Mouse (Mus musculus): ENCODE measurements around the gene Haus5. TPM values are rescaled to one million over a fixed set of nuclear protein-coding genes. Genes with fewer than 3 reads are reported as not detected.

The Haus5 gene
- polyA plus RNA-seq, 1 experiment, result 25.9 TPM

DNA sequence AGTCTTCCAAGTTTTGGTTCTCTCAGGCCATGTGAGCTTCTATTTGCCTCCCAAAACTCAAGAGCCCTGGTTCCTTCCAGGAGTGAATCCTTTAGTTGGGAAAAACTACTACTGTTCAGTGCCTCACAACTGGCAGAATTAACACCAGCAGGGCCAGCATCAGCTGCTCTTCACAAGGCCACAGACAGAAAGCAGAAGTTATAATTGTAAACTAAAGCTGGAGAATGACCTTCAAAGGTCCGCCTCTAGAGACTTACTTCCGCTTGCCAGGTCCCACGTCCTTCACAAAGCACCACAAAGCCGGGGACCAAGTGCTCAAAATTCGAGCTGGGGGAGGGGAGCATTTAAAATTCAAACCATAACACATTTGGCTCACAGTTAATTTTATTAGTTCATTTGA, 33.3 kb upstream of the Haus5 start:
- H3K79me3 ChIP-seq (ENCODE audit: low read depth), result no peaks in the 10 kb centered on the region
- no peaks in the 10 kb centered on the region for H3K79me2 ChIP-seq (ENCODE audit: control insufficient read depth, insufficient read depth)
- TF ChIP-seq CTCF (IDR thresholded peaks at IDR 0.05; ENCODE audit: control insufficient read depth, insufficient read depth, insufficient read length), result no peak
- H3K36me3 ChIP-seq (ENCODE audit: control insufficient read depth, insufficient read depth), result no peaks in the 10 kb centered on the region
- no peaks in the 10 kb centered on the region for H3K27me3 ChIP-seq (ENCODE audit: control insufficient read depth, insufficient read depth, insufficient read length)
- H3ac ChIP-seq (ENCODE audit: control insufficient read depth, insufficient read length, low read depth), result no peak overlapping the region
- no peak overlapping the region for H3K4me3 ChIP-seq (ENCODE audit: insufficient read depth, poor library complexity, severe bottlenecking)

- peaks cover 13% of the 10 kb centered on the region for H3K27me3 ChIP-seq (ENCODE audit: control insufficient read depth, insufficient read depth, insufficient read length)
- H3K4me3 ChIP-seq (ENCODE audit: insufficient read depth, poor library complexity, severe bottlenecking), result no peak overlapping the region
- TF ChIP-seq MYOD1 (IDR thresholded peaks at IDR 0.05; ENCODE audit: control insufficient read depth, insufficient read length, low read depth) (no peak), CEBPB (IDR thresholded peaks at IDR 0.05; ENCODE audit: low read depth) (no peak), USF1 (IDR thresholded peaks at IDR 0.05; ENCODE audit: low read depth) (no peak), FOSL1 (IDR thresholded peaks at IDR 0.05; ENCODE audit: insufficient read depth, low read length, poor library complexity, severe bottlenecking) (no peak), MAX (IDR thresholded peaks at IDR 0.05) (no peak), CTCF (IDR thresholded peaks at IDR 0.05; ENCODE audit: control insufficient read depth, insufficient read depth, insufficient read length) (no peak), MYOG (IDR thresholded peaks at IDR 0.05; ENCODE audit: control insufficient read depth, extremely low read depth, insufficient read length) (no peak)
- no peaks in the 10 kb centered on the region for H3K79me2 ChIP-seq (ENCODE audit: control insufficient read depth, insufficient read depth)
- no peaks in the 10 kb centered on the region for H3K36me3 ChIP-seq (ENCODE audit: control insufficient read depth, insufficient read depth)
- no peak overlapping the region for H3ac ChIP-seq (ENCODE audit: control insufficient read depth, insufficient read length, low read depth)
- no peaks in the 10 kb centered on the region for H3K79me3 ChIP-seq (ENCODE audit: low read depth)
Measured at GRCm38 (mm10) chr7:30688325-30688724, 23.5 kb upstream of the Haus5 start.

DNA sequence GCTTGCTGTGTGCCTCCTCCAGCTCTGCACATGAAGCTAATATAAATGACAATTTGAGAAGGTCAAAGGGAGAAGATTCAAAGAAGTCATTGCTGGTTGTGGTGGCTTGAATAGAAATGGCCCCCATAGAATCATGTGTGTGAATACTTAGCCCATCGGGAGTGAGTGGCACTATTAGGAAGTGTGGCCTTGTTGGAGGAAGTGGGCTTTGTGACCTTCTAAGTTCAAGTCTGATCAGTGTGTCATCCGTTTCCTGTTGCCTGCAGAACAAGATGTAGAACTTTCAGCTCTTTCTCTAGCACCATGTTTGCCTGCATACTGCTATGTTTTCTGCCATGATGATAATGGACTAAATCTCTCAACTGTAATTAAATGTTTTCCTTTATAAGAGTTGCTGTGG, 18.6 kb upstream of the Haus5 start:
- Histone ChIP-seq H3K27me3 (ENCODE audit: control insufficient read depth, insufficient read depth, insufficient read length) (peaks cover 23% of the 10 kb centered on the region), H3K36me3 (ENCODE audit: control insufficient read depth, insufficient read depth) (no peaks in the 10 kb centered on the region), H3K4me3 (ENCODE audit: insufficient read depth, poor library complexity, severe bottlenecking) (no peak overlapping the region), H3K79me3 (ENCODE audit: low read depth) (no peaks in the 10 kb centered on the region), H3ac (ENCODE audit: control insufficient read depth, insufficient read length, low read depth) (no peak overlapping the region), H3K79me2 (ENCODE audit: control insufficient read depth, insufficient read depth) (no peaks in the 10 kb centered on the region)
- no peak for TF ChIP-seq FOSL1 (IDR thresholded peaks at IDR 0.05; ENCODE audit: insufficient read depth, low read length, poor library complexity, severe bottlenecking)
- TF ChIP-seq MYOD1 (IDR thresholded peaks at IDR 0.05; ENCODE audit: control insufficient read depth, insufficient read length, low read depth), result no peak
- TF ChIP-seq MYOG (IDR thresholded peaks at IDR 0.05; ENCODE audit: control insufficient read depth, extremely low read depth, insufficient read length), result no peak
- no peak for TF ChIP-seq USF1 (IDR thresholded peaks at IDR 0.05; ENCODE audit: low read depth)
- no peak for TF ChIP-seq MAX (IDR thresholded peaks at IDR 0.05)
- no peak for TF ChIP-seq CTCF (IDR thresholded peaks at IDR 0.05; ENCODE audit: control insufficient read depth, insufficient read depth, insufficient read length)
- no peak for TF ChIP-seq CEBPB (IDR thresholded peaks at IDR 0.05; ENCODE audit: low read depth)

GRCm38 (mm10) chr7:30681897-30682296, 17.1 kb upstream of the Haus5 start:
- Histone ChIP-seq H3K27me3 (ENCODE audit: control insufficient read depth, insufficient read depth, insufficient read length) (peaks cover 14% of the 10 kb centered on the region), H3K36me3 (ENCODE audit: control insufficient read depth, insufficient read depth) (no peaks in the 10 kb centered on the region), H3ac (ENCODE audit: control insufficient read depth, insufficient read length, low read depth) (no peak overlapping the region), H3K79me2 (ENCODE audit: control insufficient read depth, insufficient read depth) (no peaks in the 10 kb centered on the region), H3K4me3 (ENCODE audit: insufficient read depth, poor library complexity, severe bottlenecking) (no peak overlapping the region), H3K79me3 (ENCODE audit: low read depth) (no peaks in the 10 kb centered on the region)
- TF ChIP-seq FOSL1 (IDR thresholded peaks at IDR 0.05; ENCODE audit: insufficient read depth, low read length, poor library complexity, severe bottlenecking), result no peak
- no peak for TF ChIP-seq MAX (IDR thresholded peaks at IDR 0.05)
- TF ChIP-seq CTCF (IDR thresholded peaks at IDR 0.05; ENCODE audit: control insufficient read depth, insufficient read depth, insufficient read length), result no peak
- no peak for TF ChIP-seq CEBPB (IDR thresholded peaks at IDR 0.05; ENCODE audit: low read depth)
- TF ChIP-seq USF1 (IDR thresholded peaks at IDR 0.05; ENCODE audit: low read depth), result no peak
- TF ChIP-seq MYOG (IDR thresholded peaks at IDR 0.05; ENCODE audit: control insufficient read depth, extremely low read depth, insufficient read length), result no peak
- TF ChIP-seq MYOD1 (IDR thresholded peaks at IDR 0.05; ENCODE audit: control insufficient read depth, insufficient read length, low read depth), result no peak

DNA sequence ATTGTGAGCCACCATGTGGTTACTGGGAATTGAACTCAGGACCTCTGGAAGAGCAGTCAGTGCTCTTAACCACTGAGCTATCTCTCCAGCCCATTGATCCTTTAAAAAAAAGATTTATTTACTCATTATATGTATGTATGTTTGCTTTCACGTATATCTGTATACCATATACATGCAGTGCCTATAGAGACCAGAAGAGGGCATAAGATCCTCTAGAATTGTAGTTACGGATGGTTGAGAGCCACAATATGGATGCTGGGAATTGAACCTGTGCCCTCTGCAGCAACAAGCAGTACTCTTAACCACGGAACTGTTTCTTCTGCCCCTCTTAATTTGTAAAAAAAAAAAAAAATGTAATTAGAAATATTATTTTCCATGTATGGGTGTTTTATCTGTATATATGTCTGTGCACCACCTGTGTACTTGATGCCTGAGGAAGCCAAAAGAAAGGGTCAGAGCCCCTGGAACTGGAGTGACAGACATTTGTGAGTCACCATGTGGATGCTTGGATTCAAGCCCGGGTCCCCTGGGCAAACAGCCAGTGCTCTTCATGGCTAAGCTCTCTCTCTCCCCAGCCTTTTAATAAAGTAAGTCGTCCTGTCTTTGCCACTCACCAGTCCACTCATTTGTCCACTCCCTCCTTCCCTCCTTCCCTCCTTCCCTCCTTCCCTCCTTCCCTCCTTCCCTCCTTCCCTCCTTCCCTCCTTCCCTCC, 13.6 kb upstream of the Haus5 start:
- TF ChIP-seq MYOD1 (IDR thresholded peaks at IDR 0.05; ENCODE audit: control insufficient read depth, insufficient read length, low read depth) (no peak), MYOG (IDR thresholded peaks at IDR 0.05; ENCODE audit: control insufficient read depth, extremely low read depth, insufficient read length) (no peak), MAX (IDR thresholded peaks at IDR 0.05) (no peak), USF1 (IDR thresholded peaks at IDR 0.05; ENCODE audit: low read depth) (no peak), CTCF (IDR thresholded peaks at IDR 0.05; ENCODE audit: control insufficient read depth, insufficient read depth, insufficient read length) (no peak), FOSL1 (IDR thresholded peaks at IDR 0.05; ENCODE audit: insufficient read depth, low read length, poor library complexity, severe bottlenecking) (no peak), CEBPB (IDR thresholded peaks at IDR 0.05; ENCODE audit: low read depth) (no peak)
- no peaks in the 10 kb centered on the region for H3K79me3 ChIP-seq (ENCODE audit: low read depth)
- no peaks in the 10 kb centered on the region for H3K79me2 ChIP-seq (ENCODE audit: control insufficient read depth, insufficient read depth)
- peaks cover 28% of the 10 kb centered on the region for H3K27me3 ChIP-seq (ENCODE audit: control insufficient read depth, insufficient read depth, insufficient read length)
- H3K4me3 ChIP-seq (ENCODE audit: insufficient read depth, poor library complexity, severe bottlenecking), result no peak overlapping the region
- H3K36me3 ChIP-seq (ENCODE audit: control insufficient read depth, insufficient read depth), result no peaks in the 10 kb centered on the region
- no peak overlapping the region for H3ac ChIP-seq (ENCODE audit: control insufficient read depth, insufficient read length, low read depth)

- H3K4me3 ChIP-seq (ENCODE audit: insufficient read depth, poor library complexity, severe bottlenecking), result no peak within 1 kb of the TSS
Measured at GRCm38 (mm10) chr7:30671480-30671879, 6.7 kb upstream of the Haus5 start, which contains the start of gene Pmis2. Gene Pmis2 (minus strand): TSS chr7:30671605.

More at GRCm38 (mm10) chr7:30671480-30671879, 6.7 kb upstream of the Haus5 start, which contains the start of gene Pmis2:
- Histone ChIP-seq H3K79me2 (ENCODE audit: control insufficient read depth, insufficient read depth) (no peaks in the 10 kb centered on the region), H3K79me3 (ENCODE audit: low read depth) (no peaks in the 10 kb centered on the region), H3ac (ENCODE audit: control insufficient read depth, insufficient read length, low read depth) (no peak within 1 kb of the TSS), H3K36me3 (ENCODE audit: control insufficient read depth, insufficient read depth) (no peaks in the 10 kb centered on the region), H3K27me3 (ENCODE audit: control insufficient read depth, insufficient read depth, insufficient read length) (peaks cover 24% of the 10 kb centered on the region)
- no peak for TF ChIP-seq CTCF (IDR thresholded peaks at IDR 0.05; ENCODE audit: control insufficient read depth, insufficient read depth, insufficient read length)
- TF ChIP-seq MYOD1 (IDR thresholded peaks at IDR 0.05; ENCODE audit: control insufficient read depth, insufficient read length, low read depth), result no peak
- TF ChIP-seq USF1 (IDR thresholded peaks at IDR 0.05; ENCODE audit: low read depth), result no peak
- no peak for TF ChIP-seq MAX (IDR thresholded peaks at IDR 0.05)

All from C2C12 (cell line).